Comparison of ENCODE assay signal across 15 mouse cellular contexts in the genomic region with DNA sequence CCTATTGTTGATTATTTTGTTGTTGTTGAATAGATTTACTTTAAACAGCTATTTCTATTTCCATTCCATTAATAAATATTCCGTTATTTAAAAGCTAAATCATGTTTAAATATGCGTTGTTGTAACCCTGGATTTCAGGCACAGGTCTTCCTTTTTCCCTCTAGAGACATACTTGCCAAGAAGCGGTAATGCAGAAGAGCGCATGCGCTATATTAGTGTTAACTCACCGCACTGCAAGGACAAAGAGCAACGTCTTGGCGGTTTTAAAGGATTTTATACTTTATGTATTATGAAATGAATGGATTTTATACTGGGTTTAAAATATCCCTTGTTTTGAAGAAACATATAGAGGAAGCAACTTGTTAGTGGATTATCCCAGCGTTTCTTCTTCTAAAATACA.
"Had no signal": no experiment of that assay in that cellular context is flagged by ENCODE, and none has a peak within 500 bp of the region (broad histone marks: within the 10 kb centered on the region; RNA-seq: fewer than 3 reads in every experiment).

No protein-coding gene starts in this region.

- H3K27ac ChIP-seq: kidney, embryonic 15.5 days; limb, embryonic 10.5 days; liver, embryonic 12.5 days; neural tube, embryonic 15.5 days; stomach, embryonic 15.5 days had no signal

- H3K4me1 ChIP-seq: kidney, embryonic 15.5 days; liver, embryonic 12.5 days; neural tube, embryonic 15.5 days; stomach, embryonic 15.5 days had no signal

- H3K36me3 ChIP-seq: kidney, embryonic 15.5 days; limb, embryonic 10.5 days; liver, embryonic 12.5 days; neural tube, embryonic 15.5 days; stomach, embryonic 15.5 days had no signal

- H3K4me2 ChIP-seq: kidney, embryonic 15.5 days; liver, embryonic 12.5 days; lung, embryonic 14.5 days; neural tube, embryonic 15.5 days; stomach, embryonic 15.5 days had no signal

- H3K27me3 ChIP-seq: kidney, embryonic 15.5 days; liver, embryonic 12.5 days; neural tube, embryonic 15.5 days; stomach, embryonic 15.5 days had no signal

- ATAC-seq: intestine, embryonic 16.5 days; liver, embryonic 12.5 days had no signal

- H3K9ac ChIP-seq: kidney, embryonic 15.5 days; liver, embryonic 12.5 days; lung, embryonic 14.5 days; neural tube, embryonic 15.5 days; stomach, embryonic 15.5 days had no signal

- H3K4me3 ChIP-seq: kidney, embryonic 15.5 days; limb, embryonic 10.5 days; liver, embryonic 12.5 days; myocyte; neural tube, embryonic 15.5 days; stomach, embryonic 15.5 days had no signal

- DNase-seq: kidney, adult 2 months; kidney, postnatal 14 days; lung, embryonic 14.5 days; lung, postnatal 10 days; lung, postnatal 4 days; right cerebral cortex, postnatal 4 days; spleen, adult 18-20 months; thymus, postnatal 36 days had no signal

- H3K9me3 ChIP-seq: kidney, embryonic 15.5 days; limb, embryonic 10.5 days; liver, embryonic 12.5 days; neural tube, embryonic 15.5 days; stomach, embryonic 15.5 days had no signal
